Mouse (Mus musculus) kidney, embryonic 14.5 days (tissue): Measurements from ENCODE around the gene Sox12. TPM values are rescaled to one million over a fixed set of nuclear protein-coding genes. Genes with fewer than 3 reads are reported as not detected.
A peak's percentile ranks its signal among the peaks of the same experiment; 100 is the strongest.

Experiments used
- ATAC-seq: fragments of 200-750 bp; cut with Nextera tagmentation; 2 replicates; pipeline ENCODE4 v1.8.0; 2017; ENCODE audit warnings: moderate number of reproducible peaks, mild to moderate bottlenecking, moderate TSS enrichment, moderate library complexity; ENCODE audit not compliant: low FRiP score, low TSS enrichment
- H3K27ac ChIP-seq: fragments of 300-500 bp; sonication (generic); 2 replicates; pipeline ENCODE4 v1.5.1; 2014; ENCODE audit warnings: low read depth, mild to moderate bottlenecking, low read length, moderate library complexity, mixed read lengths
- H3K27me3 ChIP-seq: fragments of 300-500 bp; sonication (generic); 2 replicates; pipeline ENCODE4 v1.6.1; 2014; ENCODE audit warnings: mild to moderate bottlenecking, low read length; ENCODE audit not compliant: control insufficient read depth, insufficient read depth
- H3K36me3 ChIP-seq: fragments of 300-500 bp; sonication (generic); 2 replicates; pipeline ENCODE4 v1.6.1; 2014; ENCODE audit warnings: low read length, mixed read lengths; ENCODE audit not compliant: control insufficient read depth, insufficient read depth
- H3K4me1 ChIP-seq: fragments of 300-500 bp; sonication (generic); 2 replicates; pipeline ENCODE4 v1.6.1; 2014; ENCODE audit warnings: low read length, mixed read lengths; ENCODE audit not compliant: control insufficient read depth, insufficient read depth
- H3K4me2 ChIP-seq: fragments of 300-500 bp; sonication (generic); replicated peaks from 2 replicates; pipeline ENCODE4 v1.6.1; 2014; ENCODE audit warnings: low read depth, mild to moderate bottlenecking, low read length
- H3K4me3 ChIP-seq: fragments of 300-500 bp; sonication (generic); 2 replicates; pipeline ENCODE4 v1.5.1; 2014; ENCODE audit warnings: mild to moderate bottlenecking, low read length
- H3K9ac ChIP-seq: fragments of 300-500 bp; sonication (generic); 2 replicates; pipeline ENCODE4 v1.6.1; 2014; ENCODE audit warnings: low read depth, mild to moderate bottlenecking, low read length, moderate library complexity
- H3K9me3 ChIP-seq: fragments of 300-500 bp; sonication (generic); 2 replicates; pipeline ENCODE4 v1.6.1; 2016; ENCODE audit warnings: low read length; ENCODE audit not compliant: control insufficient read depth
- WGBS: fragments of 180-500 bp; shearing (Covaris S2); extraction: QIAGEN DNeasy Blood & Tissue Kit; methylation state at CpG from one replicate; pipeline ENCODE4 v1.1.7; 2014; 5-methylcytosine and 5-hydroxymethylcytosine counted together
- polyA plus RNA-seq: library from polyadenylated mRNA; unstranded; fragments of >200 nt; fragmentation: Nextera tagmentation; extraction: Ambion mirVana; gene quantifications from 2 replicates; pipeline ENCODE4 v1.2.1, GENCODE M21; 2014

The Sox12 gene
- polyA plus RNA-seq, 1 experiment from 2014 or later, result 22.3 TPM

- Histone ChIP-seq H3K27ac (peak overlapping the region; percentile 99), H3K4me3 (peak overlapping the region; percentile 84), H3K4me1 (peaks cover 28% of the 10 kb centered on the region), H3K4me2 (peak overlapping the region; percentile 94), H3K36me3 (peaks cover 4% of the 10 kb centered on the region; the same call in 1 of the 2 replicates), H3K9me3 (peaks cover 6% of the 10 kb centered on the region; the same call in 1 of the 2 replicates), H3K27me3 (no peaks in the 10 kb centered on the region), H3K9ac (peak overlapping the region; percentile 97)
- no peak for ATAC-seq
- 5% methylated on average over 15 of the region's 15 CpGs for WGBS
Observed at GRCm38 (mm10) chr2:152412526-152413157, 14.8 kb upstream of the Sox12 start.

DNA sequence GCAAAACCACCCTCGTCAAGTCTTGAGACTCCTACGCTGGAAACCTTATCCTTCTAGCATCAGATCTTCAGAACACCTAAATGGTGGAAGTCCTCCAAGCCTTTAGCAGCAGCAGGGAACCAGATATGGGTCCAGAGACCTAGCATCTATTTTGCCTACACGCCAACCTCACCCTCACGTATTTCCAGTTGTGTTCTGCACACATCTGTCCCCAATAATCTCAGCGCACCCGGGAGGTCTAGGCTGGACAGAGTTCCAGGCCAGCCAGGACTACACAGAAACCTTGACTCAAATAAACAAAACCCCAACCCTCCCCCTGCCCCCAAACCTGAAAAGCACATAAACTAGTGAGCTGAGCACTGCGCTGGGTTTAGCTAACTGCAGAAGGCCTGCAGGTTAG is 13.6 kb upstream of the Sox12 start:
- peak overlapping the region; percentile 99 for H3K27ac ChIP-seq
- H3K4me1 ChIP-seq, result peaks cover 34% of the 10 kb centered on the region
- H3K27me3 ChIP-seq, result no peaks in the 10 kb centered on the region
- 1% methylated on average over 7 of the region's 7 CpGs for WGBS
- H3K36me3 ChIP-seq, result peaks cover 4% of the 10 kb centered on the region; the same call in 1 of the 2 replicates
- peak overlapping the region; percentile 84 for H3K4me3 ChIP-seq
- H3K9me3 ChIP-seq, result peaks cover 6% of the 10 kb centered on the region; the same call in 1 of the 2 replicates
- peak overlapping the region; percentile 94 for H3K4me2 ChIP-seq
- ATAC-seq, result no peak
- peak overlapping the region; percentile 97; the same call in 1 of the 2 replicates for H3K9ac ChIP-seq

DNA sequence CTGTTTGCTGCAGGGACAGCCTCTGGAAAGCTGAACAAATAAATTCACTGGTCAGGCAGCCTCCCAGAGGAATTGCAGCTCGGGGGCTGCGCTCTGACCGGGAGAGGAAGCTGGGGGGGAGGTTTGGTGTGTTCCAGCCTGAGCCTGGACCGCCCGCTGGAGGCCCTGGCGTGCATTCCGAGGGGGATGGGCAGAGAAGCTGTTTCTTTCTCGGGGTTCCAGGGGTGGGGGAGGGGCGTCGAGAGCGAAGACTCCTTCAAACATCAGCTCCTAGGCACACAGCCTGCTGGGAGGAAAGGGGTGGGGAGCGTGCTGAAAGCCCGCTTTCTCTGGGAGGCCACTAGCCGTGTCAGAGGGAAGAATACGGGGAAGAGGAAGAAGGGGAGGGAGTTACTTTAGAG is 13.1 kb upstream of the Sox12 start:
- Histone ChIP-seq H3K9me3 (peaks cover under 1% of the 10 kb centered on the region; the same call in 1 of the 2 replicates), H3K9ac (peak overlapping the region; percentile 97; the same call in 1 of the 2 replicates), H3K4me2 (peak overlapping the region; percentile 94), H3K4me1 (peaks cover 35% of the 10 kb centered on the region), H3K27me3 (no peaks in the 10 kb centered on the region), H3K36me3 (peaks cover 4% of the 10 kb centered on the region; the same call in 1 of the 2 replicates), H3K4me3 (peak overlapping the region; percentile 84), H3K27ac (peak overlapping the region; percentile 99)
- 1% methylated on average over 15 of the region's 15 CpGs for WGBS
- peak; percentile 82 for ATAC-seq

- Histone ChIP-seq H3K27me3 (no peaks in the 10 kb centered on the region), H3K9me3 (no peaks in the 10 kb centered on the region), H3K27ac (peak overlapping the region; percentile 99), H3K9ac (no peak overlapping the region), H3K4me3 (no peak overlapping the region), H3K36me3 (peaks cover 4% of the 10 kb centered on the region; the same call in 1 of the 2 replicates), H3K4me1 (peaks cover 32% of the 10 kb centered on the region), H3K4me2 (no peak overlapping the region)
- 59% methylated on average over 6 of the region's 6 CpGs for WGBS
- no peak for ATAC-seq
Observed at GRCm38 (mm10) chr2:152409781-152410180, 11.9 kb upstream of the Sox12 start.

- H3K27ac ChIP-seq, result peak overlapping the region; percentile 76
- H3K27me3 ChIP-seq, result no peaks in the 10 kb centered on the region
- peak overlapping the region; percentile 23; the same call in 1 of the 2 replicates for H3K9ac ChIP-seq
- H3K4me3 ChIP-seq, result peak overlapping the region; percentile 32
- no peaks in the 10 kb centered on the region for H3K9me3 ChIP-seq
- ATAC-seq, result peak; percentile 95
- H3K36me3 ChIP-seq, result no peaks in the 10 kb centered on the region
- peak overlapping the region; percentile 57 for H3K4me2 ChIP-seq
- H3K4me1 ChIP-seq, result peaks cover 23% of the 10 kb centered on the region
- WGBS, result under 1% methylated on average over 19 of the region's 19 CpGs
Observed at GRCm38 (mm10) chr2:152406126-152406525, 8.3 kb upstream of the Sox12 start.

- Histone ChIP-seq H3K27me3 (no peaks in the 10 kb centered on the region), H3K9me3 (no peaks in the 10 kb centered on the region), H3K4me1 (peaks cover 14% of the 10 kb centered on the region), H3K36me3 (no peaks in the 10 kb centered on the region; the same call in 1 of the 2 replicates), H3K27ac (peak overlapping the region; percentile 99), H3K4me2 (peak overlapping the region; percentile 80), H3K4me3 (peak overlapping the region; percentile 92), H3K9ac (peak overlapping the region; percentile 98; the same call in 1 of the 2 replicates)
- WGBS, result under 1% methylated on average over 13 of the region's 13 CpGs
- ATAC-seq, result no peak
Observed at GRCm38 (mm10) chr2:152399122-152399542, 1.3 kb upstream of the Sox12 start.

GRCm38 (mm10) chr2:152398691-152399090 is 828 bp upstream of the Sox12 start:
- Histone ChIP-seq H3K27me3 (no peaks in the 10 kb centered on the region), H3K4me2 (peak overlapping the region; percentile 80), H3K36me3 (no peaks in the 10 kb centered on the region; the same call in 1 of the 2 replicates), H3K4me3 (peak overlapping the region; percentile 92), H3K27ac (peak overlapping the region; percentile 99), H3K9ac (peak overlapping the region; percentile 98), H3K4me1 (peaks cover 19% of the 10 kb centered on the region), H3K9me3 (no peaks in the 10 kb centered on the region)
- under 1% methylated on average over 38 of the region's 38 CpGs for WGBS
- peak; percentile 84 for ATAC-seq

DNA sequence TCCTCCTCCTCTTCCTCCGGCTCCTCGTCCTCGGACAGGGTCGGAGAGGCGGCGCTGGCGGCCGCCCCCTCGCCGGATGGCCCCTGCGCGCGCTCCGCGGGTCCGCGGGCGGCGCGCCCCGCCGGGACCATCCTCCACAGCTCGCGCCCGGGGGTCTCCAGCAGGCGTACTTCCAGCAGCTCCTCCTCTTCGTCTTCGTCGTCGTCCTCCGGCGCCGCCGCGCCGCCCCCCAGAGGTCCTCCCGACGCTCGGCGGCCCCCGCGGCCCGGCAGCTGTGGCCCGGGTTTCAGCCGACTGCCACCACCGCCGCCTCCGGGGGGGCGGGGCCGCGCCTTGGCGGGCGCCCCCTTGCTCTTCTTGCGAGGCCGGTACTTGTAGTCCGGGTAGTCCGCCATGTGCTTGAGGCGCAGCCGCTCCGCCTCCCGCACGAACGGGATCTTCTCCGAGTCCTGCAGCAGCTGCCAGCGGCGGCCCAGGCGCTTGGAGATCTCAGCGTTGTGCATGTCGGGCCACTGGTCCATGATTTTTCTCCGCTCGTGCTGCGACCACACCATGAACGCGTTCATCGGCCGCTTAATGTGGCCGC is 766 bp downstream of the Sox12 start:
- peak; percentile 1; the same call in 1 of the 2 replicates for ATAC-seq
- Histone ChIP-seq H3K27me3 (no peaks in the 10 kb centered on the region), H3K27ac (peak overlapping the region; percentile 99), H3K4me1 (peaks cover 26% of the 10 kb centered on the region), H3K9me3 (no peaks in the 10 kb centered on the region), H3K4me2 (peak overlapping the region; percentile 80), H3K9ac (peak overlapping the region; percentile 98), H3K36me3 (peaks cover 4% of the 10 kb centered on the region; the same call in 1 of the 2 replicates), H3K4me3 (peak overlapping the region; percentile 92)
- under 1% methylated on average over 57 of the region's 77 CpGs for WGBS
